Mouse (Mus musculus) kidney, embryonic 14.5 days (tissue): ENCODE measurements around the gene Gm13304. TPM values are rescaled to one million over a fixed set of nuclear protein-coding genes. Genes with fewer than 3 reads are reported as not detected.
"Not testable (repeated sequence)": the region's sequence is repeated elsewhere in the genome, so short reads cannot be mapped to it uniquely, and the experiment has no call there.

ENCODE experiments used
- ATAC-seq: fragments of 200-750 bp; cut with Nextera tagmentation; 2 replicates; pipeline ENCODE4 v1.8.0; 2017; ENCODE audit warnings: moderate number of reproducible peaks, mild to moderate bottlenecking, moderate TSS enrichment, moderate library complexity; ENCODE audit not compliant: low FRiP score, low TSS enrichment
- H3K27ac ChIP-seq: fragments of 300-500 bp; sonication (generic); 2 replicates; pipeline ENCODE4 v1.5.1; 2014; ENCODE audit warnings: low read depth, mild to moderate bottlenecking, low read length, moderate library complexity, mixed read lengths
- H3K27me3 ChIP-seq: fragments of 300-500 bp; sonication (generic); 2 replicates; pipeline ENCODE4 v1.6.1; 2014; ENCODE audit warnings: mild to moderate bottlenecking, low read length; ENCODE audit not compliant: control insufficient read depth, insufficient read depth
- H3K36me3 ChIP-seq: fragments of 300-500 bp; sonication (generic); 2 replicates; pipeline ENCODE4 v1.6.1; 2014; ENCODE audit warnings: low read length, mixed read lengths; ENCODE audit not compliant: control insufficient read depth, insufficient read depth
- H3K4me1 ChIP-seq: fragments of 300-500 bp; sonication (generic); 2 replicates; pipeline ENCODE4 v1.6.1; 2014; ENCODE audit warnings: low read length, mixed read lengths; ENCODE audit not compliant: control insufficient read depth, insufficient read depth
- H3K4me2 ChIP-seq: fragments of 300-500 bp; sonication (generic); replicated peaks from 2 replicates; pipeline ENCODE4 v1.6.1; 2014; ENCODE audit warnings: low read depth, mild to moderate bottlenecking, low read length
- H3K4me3 ChIP-seq: fragments of 300-500 bp; sonication (generic); 2 replicates; pipeline ENCODE4 v1.5.1; 2014; ENCODE audit warnings: mild to moderate bottlenecking, low read length
- H3K9ac ChIP-seq: fragments of 300-500 bp; sonication (generic); 2 replicates; pipeline ENCODE4 v1.6.1; 2014; ENCODE audit warnings: low read depth, mild to moderate bottlenecking, low read length, moderate library complexity
- H3K9me3 ChIP-seq: fragments of 300-500 bp; sonication (generic); 2 replicates; pipeline ENCODE4 v1.6.1; 2016; ENCODE audit warnings: low read length; ENCODE audit not compliant: control insufficient read depth
- WGBS: fragments of 180-500 bp; shearing (Covaris S2); extraction: QIAGEN DNeasy Blood & Tissue Kit; methylation state at CpG from one replicate; pipeline ENCODE4 v1.1.7; 2014; 5-methylcytosine and 5-hydroxymethylcytosine counted together
- polyA plus RNA-seq: library from polyadenylated mRNA; unstranded; fragments of >200 nt; fragmentation: Nextera tagmentation; extraction: Ambion mirVana; gene quantifications from 2 replicates; pipeline ENCODE4 v1.2.1, GENCODE M21; 2014

Gene Gm13304
- polyA plus RNA-seq: 4.4 and 14.3 TPM in 2 replicates

DNA sequence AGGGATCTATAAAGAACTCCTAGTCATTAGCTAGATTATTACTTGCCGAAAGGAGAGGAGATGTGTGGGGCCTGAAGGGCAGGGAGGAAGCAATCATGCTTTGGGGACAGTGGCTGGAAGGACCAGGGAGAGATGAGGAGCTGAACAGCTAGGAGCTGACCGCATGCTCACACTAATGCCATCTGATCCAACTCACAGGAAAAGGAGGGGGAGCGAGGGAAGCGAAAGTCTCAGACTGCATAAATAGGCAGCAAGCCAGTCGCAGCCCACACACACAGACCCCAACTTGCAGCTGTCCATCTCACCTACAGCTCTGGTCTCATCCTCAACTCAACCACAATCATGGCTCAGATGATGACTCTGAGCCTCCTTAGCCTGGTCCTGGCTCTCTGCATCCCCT, at the start of gene Gm13304:
Gene Gm13304, plus strand, starts transcription at position 301 of the 400 bp plus-strand sequence.
- not testable (repeated sequence) for H3K9me3 ChIP-seq, H3K27ac ChIP-seq, ATAC-seq, H3K27me3 ChIP-seq, H3K4me2 ChIP-seq, H3K9ac ChIP-seq, H3K4me3 ChIP-seq, H3K36me3 ChIP-seq, H3K4me1 ChIP-seq
- WGBS: no CpG with 5 or more reads among the region's 5 CpGs

DNA sequence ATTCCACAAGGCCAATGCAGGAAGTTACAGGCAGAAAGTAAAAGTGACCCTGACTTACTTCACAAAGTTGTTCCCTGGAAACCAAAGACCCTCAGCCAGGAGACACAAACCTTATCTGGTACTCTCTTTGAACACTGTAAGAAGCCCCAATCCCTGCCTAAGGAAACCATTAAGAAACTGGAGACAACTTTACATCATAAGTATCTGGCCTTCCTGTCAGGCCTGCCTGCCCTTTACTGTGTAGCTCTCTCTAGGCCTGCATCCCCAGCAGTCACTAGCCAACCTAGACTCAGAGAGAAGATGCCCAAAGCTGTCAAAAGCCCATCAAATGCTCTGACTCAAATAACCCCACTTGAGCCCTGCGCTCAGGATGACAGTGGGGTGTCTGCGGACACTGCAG, 23.7 kb upstream of the Gm13304 start, which contains the start of gene Gm3893:
Gene Gm3893, plus strand, starts transcription at position 301 of the 400 bp plus-strand sequence.
- H3K4me1 ChIP-seq, ATAC-seq, H3K27ac ChIP-seq, H3K9me3 ChIP-seq, H3K9ac ChIP-seq, H3K4me2 ChIP-seq, H3K36me3 ChIP-seq, H3K27me3 ChIP-seq, H3K4me3 ChIP-seq: not testable (repeated sequence)
- no CpG with 5 or more reads among the region's 2 CpGs for WGBS

DNA sequence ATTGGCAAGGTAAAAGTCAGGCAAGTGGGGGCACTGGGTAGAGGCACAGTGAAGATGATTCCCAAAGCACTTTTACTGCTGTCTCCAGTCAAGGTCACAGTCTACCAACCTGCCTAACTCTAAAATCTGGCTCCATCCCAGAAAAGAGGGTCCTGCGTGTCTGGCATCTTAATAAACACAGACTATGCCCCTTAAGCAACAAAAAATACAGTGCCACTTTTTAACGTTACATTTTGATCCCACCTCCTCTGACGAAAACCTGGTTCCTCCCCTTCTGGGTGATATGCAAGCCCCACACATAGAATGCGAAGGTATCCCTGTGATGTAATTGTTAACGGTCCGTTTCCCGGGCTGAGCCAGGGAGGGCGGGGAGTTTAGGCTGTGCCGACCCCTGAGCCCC, 38.5 kb downstream of the Gm13304 start, which contains the start of gene Gm13306:
Gene Gm13306, plus strand, starts transcription at position 301 of the 400 bp plus-strand sequence.
- H3K27me3 ChIP-seq, H3K4me3 ChIP-seq, H3K9ac ChIP-seq, H3K9me3 ChIP-seq, H3K4me1 ChIP-seq, ATAC-seq, H3K36me3 ChIP-seq, H3K4me2 ChIP-seq, H3K27ac ChIP-seq: not testable (repeated sequence)
- WGBS: no CpG with 5 or more reads among the region's 9 CpGs

Other genes with a start within 250 kb of the Gm13304 start
- gene Gm21541, start 211.2 kb upstream of the Gm13304 start, polyA plus RNA-seq: not detected in 2 replicates
- 1.3 and 1.8 TPM in 2 replicates for gene Gm20878, start 173.2 kb upstream of the Gm13304 start, polyA plus RNA-seq
- 0.24 TPM in 1 of 2 replicates, not detected in the other for gene Fam205a4, start 148.8 kb upstream of the Gm13304 start, polyA plus RNA-seq
- gene Gm21093, start 80.1 kb upstream of the Gm13304 start, polyA plus RNA-seq: not detected in 2 replicates
- gene Gm3893, start 23.6 kb upstream of the Gm13304 start, polyA plus RNA-seq: not detected in 2 replicates
- gene Gm13306, start 38.6 kb downstream of the Gm13304 start, polyA plus RNA-seq: not detected in 2 replicates
- gene Gm13305, start 53.8 kb downstream of the Gm13304 start, polyA plus RNA-seq: 0.11 TPM in 1 of 2 replicates, not detected in the other
- not detected in 2 replicates for gene Gm10600, start 125.8 kb downstream of the Gm13304 start, polyA plus RNA-seq
- 2.3 TPM in 1 of 2 replicates, not detected in the other for gene Ccl21b, start 140.9 kb downstream of the Gm13304 start, polyA plus RNA-seq
- not detected in 2 replicates for gene Gm21953, start 179.4 kb downstream of the Gm13304 start, polyA plus RNA-seq
- gene Fam205a3, start 203.5 kb downstream of the Gm13304 start, polyA plus RNA-seq: 0.19 TPM in 1 of 2 replicates, not detected in the other